Mouse (Mus musculus) thymus, adult 2 months (tissue): ENCODE measurements around the gene A830031A19Rik.

Source experiments
- CTCF ChIP-seq: fragments of 200-500 bp; IDR thresholded peaks from 2 replicates; pipeline ENCODE4 v1.5.1; 2012; ENCODE audit warnings: mild to moderate bottlenecking, control low read depth, low read length, moderate library complexity, borderline replicate concordance; ENCODE audit not compliant: control insufficient read depth, poor library complexity, insufficient read depth; ENCODE audit errors: extremely low read depth
- POLR2A ChIP-seq: fragments of 200-500 bp; IDR thresholded peaks from 2 replicates; pipeline ENCODE4 v1.6.1; 2012; ENCODE audit warnings: mild to moderate bottlenecking, low read length, control low read depth, moderate library complexity; ENCODE audit not compliant: control insufficient read depth, poor library complexity, insufficient read depth; ENCODE audit errors: extremely low read depth

DNA sequence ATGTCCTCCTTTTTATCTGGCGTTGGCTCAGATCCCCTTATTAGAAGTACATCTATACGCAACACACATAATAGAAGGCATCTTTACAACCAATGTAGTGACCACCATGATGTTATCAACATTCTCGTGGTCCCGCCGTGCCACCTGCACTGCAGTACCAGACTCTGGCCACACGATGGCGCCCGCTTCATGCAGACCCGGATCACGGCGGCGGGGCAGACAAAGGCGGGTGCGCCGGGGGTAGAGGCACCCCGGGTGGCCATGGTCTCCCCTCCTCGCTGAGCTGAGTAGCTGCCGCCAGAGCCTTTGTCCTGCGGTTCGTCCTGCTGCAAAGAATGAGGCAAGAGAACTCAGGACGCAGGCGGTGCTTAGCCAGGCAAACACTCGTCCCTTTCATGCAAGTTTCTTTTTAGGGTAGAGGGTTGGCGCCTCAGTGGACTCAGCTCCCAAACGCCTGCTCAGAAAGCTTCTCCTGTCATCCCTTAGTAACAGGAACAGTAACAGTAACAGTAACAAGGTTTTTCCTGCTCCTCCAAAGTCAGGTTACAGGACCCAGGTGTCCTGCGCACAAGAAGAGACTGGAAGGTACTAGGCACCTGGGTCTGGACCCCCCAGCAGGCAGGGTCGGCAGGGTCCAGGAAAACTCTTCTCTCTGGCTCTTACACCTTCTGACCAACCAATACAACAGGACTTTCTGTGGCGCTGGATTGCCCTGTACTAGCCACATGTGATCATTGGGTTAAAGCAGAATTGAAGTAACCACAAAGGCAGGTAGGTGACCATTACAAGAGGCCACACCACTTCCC is 25.4 kb downstream of the A830031A19Rik start:
- TF ChIP-seq POLR2A (no peak), CTCF (peak; percentile 98)
